Mouse (Mus musculus) myocyte (in vitro differentiated cells): ENCODE results near the gene Ank2. TPM values are rescaled to one million over a fixed set of nuclear protein-coding genes. Genes with fewer than 3 reads are reported as not detected.

ENCODE experiments used
- H3K27me3 ChIP-seq: one replicate; pipeline ENCODE4 v1.6.1; 2011; ENCODE audit not compliant: control insufficient read depth, insufficient read depth, insufficient read length
- H3K36me3 ChIP-seq: one replicate; pipeline ENCODE4 v1.6.1; 2011; ENCODE audit not compliant: control insufficient read depth, insufficient read depth
- H3K4me2 ChIP-seq: one replicate; pipeline ENCODE4 v1.6.1; 2011; ENCODE audit warnings: low read depth, control low read depth
- H3K4me3 ChIP-seq: one replicate; pipeline ENCODE4 v1.5.1; 2011; ENCODE audit warnings: mild to moderate bottlenecking, control low read depth, moderate library complexity
- H3K79me2 ChIP-seq: one replicate; pipeline ENCODE4 v1.6.1; 2011; ENCODE audit not compliant: control insufficient read depth, insufficient read depth
- H3ac ChIP-seq: one replicate; pipeline ENCODE4 v1.6.1; 2011; ENCODE audit not compliant: control insufficient read depth, insufficient read length
- CEBPB ChIP-seq: IDR thresholded peaks from 2 replicates; pipeline ENCODE4 v1.6.1; 2011; ENCODE audit warnings: mild to moderate bottlenecking, moderate library complexity; ENCODE audit not compliant: poor library complexity, insufficient read depth, severe bottlenecking
- E2F4 ChIP-seq: IDR thresholded peaks from one replicate; pipeline ENCODE4 v1.6.1; 2011; ENCODE audit warnings: mild to moderate bottlenecking, control low read depth, moderate library complexity; ENCODE audit not compliant: insufficient read depth
- MAX ChIP-seq: IDR thresholded peaks from one replicate; pipeline ENCODE4 v1.6.1; 2011; ENCODE audit warnings: low read depth, mild to moderate bottlenecking, control low read depth
- MYOD1 ChIP-seq, 3 experiments: IDR thresholded peaks; one replicate each; pipeline ENCODE4 v1.6.1; 2011; ENCODE audit warnings: control low read depth in 2 of 3, low read depth in 2 of 3, mild to moderate bottlenecking in 2 of 3, moderate library complexity in 1 of 3; ENCODE audit not compliant: insufficient read length in 2 of 3, control insufficient read depth in 1 of 3
- MYOG ChIP-seq, 3 experiments: IDR thresholded peaks; one replicate each; pipeline ENCODE4 v1.6.1; 2011; ENCODE audit warnings: control low read depth in 2 of 3, low read depth in 2 of 3, mild to moderate bottlenecking in 2 of 3; ENCODE audit not compliant: insufficient read length in 2 of 3, control insufficient read depth in 1 of 3, insufficient read depth in 1 of 3
- POLR2A ChIP-seq: IDR thresholded peaks from one replicate; pipeline ENCODE4 v1.6.1; 2011; ENCODE audit warnings: low read depth, mild to moderate bottlenecking, control low read depth, moderate library complexity; ENCODE audit not compliant: insufficient read length
- POLR2AphosphoS2 ChIP-seq: IDR thresholded peaks from one replicate; pipeline ENCODE4 v1.6.1; 2011; ENCODE audit warnings: low read depth, control low read depth; ENCODE audit not compliant: insufficient read length
- REST ChIP-seq: IDR thresholded peaks from one replicate; pipeline ENCODE4 v1.6.1; 2011; ENCODE audit warnings: mild to moderate bottlenecking, control low read depth, moderate library complexity; ENCODE audit not compliant: insufficient read depth, insufficient read length
- SRF ChIP-seq: IDR thresholded peaks from one replicate; pipeline ENCODE4 v1.6.1; 2011; ENCODE audit warnings: low read depth; ENCODE audit not compliant: control insufficient read depth, insufficient read length
- TCF12 ChIP-seq: IDR thresholded peaks from one replicate; pipeline ENCODE4 v1.6.1; 2011; ENCODE audit warnings: mild to moderate bottlenecking, control low read depth; ENCODE audit not compliant: poor library complexity, insufficient read depth, severe bottlenecking
- TCF3 ChIP-seq: IDR thresholded peaks from one replicate; pipeline ENCODE4 v1.6.1; 2011; ENCODE audit warnings: low read depth, control low read depth; ENCODE audit not compliant: insufficient read length
- USF1 ChIP-seq: IDR thresholded peaks from one replicate; pipeline ENCODE4 v1.6.1; 2011; ENCODE audit warnings: low read depth, mild to moderate bottlenecking, control low read depth, moderate library complexity
- polyA plus RNA-seq: library from polyadenylated mRNA; unstranded; fragments of >200 nt; fragmentation: generic; extraction: Trizol; gene quantifications from one replicate; pipeline ENCODE4 v1.2.1, GENCODE M21; 2012; ENCODE audit warnings: missing spikeins

Gene Ank2
- polyA plus RNA-seq, 1 experiment = 20.2 TPM

DNA sequence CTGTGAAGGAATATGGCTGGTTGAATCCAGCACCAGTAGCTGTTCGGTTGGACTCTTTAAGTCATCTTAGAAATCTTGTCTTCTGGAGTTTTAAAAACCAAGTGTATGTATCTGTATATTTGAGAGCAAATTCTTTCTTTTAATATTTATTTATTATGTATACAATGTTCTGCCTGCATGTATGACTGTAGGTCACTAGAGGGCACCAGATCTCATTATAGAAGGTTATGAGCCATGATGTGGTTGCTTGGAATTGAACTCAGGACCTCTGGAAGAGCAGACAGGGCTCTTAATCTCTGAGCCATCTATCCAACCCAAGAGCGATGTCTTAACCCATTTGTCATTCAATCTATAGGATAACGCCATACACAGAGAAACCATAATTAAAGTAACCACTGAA lies 312.9 kb downstream of the Ank2 start:
- Histone ChIP-seq H3K79me2 (no peaks in the 10 kb centered on the region), H3K27me3 (no peaks in the 10 kb centered on the region), H3ac (no peak overlapping the region), H3K4me2 (no peak overlapping the region), H3K36me3 (no peaks in the 10 kb centered on the region), H3K4me3 (no peak overlapping the region)
- no peak for TF ChIP-seq MYOD1 (IDR thresholded peaks at IDR 0.05; ENCODE audit: control insufficient read depth in 1 of 3, insufficient read length in 2 of 3, low read depth in 2 of 3)

DNA sequence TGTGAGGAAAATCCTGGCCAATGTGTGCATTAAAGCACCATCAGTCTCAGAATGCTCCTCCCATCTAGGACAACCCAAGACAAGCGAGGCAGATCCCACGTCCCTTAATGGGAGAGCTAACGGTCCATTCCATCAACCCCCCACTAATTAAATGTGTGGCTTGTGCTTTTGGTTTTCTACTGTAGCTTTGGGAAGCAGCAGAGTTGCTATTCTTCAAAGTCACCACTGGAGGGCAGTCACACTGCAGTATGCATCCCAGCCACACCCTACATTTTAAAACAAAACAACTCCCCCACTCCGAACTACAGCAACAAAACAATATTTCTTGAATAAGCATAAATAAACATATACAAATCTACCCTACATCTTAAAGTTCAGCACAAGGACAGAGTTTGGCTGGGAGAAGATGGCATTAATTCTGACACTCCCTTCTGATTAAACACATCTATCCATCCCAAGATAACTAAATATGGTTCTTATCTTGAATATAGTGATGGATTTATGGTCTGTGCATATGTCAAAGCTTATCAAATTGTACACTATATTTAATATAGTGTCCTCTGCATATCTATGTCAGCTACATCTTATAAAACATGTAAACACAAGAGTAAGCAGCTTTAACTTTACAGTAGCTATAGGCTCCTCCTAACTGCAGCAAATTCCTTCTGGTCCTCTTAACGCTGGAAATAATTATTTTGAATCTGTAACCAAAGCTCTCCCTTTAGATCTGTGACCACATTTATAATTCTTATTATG lies 315.0 kb downstream of the Ank2 start:
- no peaks in the 10 kb centered on the region for H3K36me3 ChIP-seq
- H3ac ChIP-seq = no peak overlapping the region
- H3K4me2 ChIP-seq = no peak overlapping the region
- no peak overlapping the region for H3K4me3 ChIP-seq
- no peaks in the 10 kb centered on the region for H3K79me2 ChIP-seq
- TF ChIP-seq TCF3 (no peak), MYOG (IDR thresholded peaks at IDR 0.05; ENCODE audit: control insufficient read depth in 1 of 3, insufficient read depth in 1 of 3, insufficient read length in 2 of 3, low read depth in 2 of 3) (no peak)
- no peaks in the 10 kb centered on the region for H3K27me3 ChIP-seq

DNA sequence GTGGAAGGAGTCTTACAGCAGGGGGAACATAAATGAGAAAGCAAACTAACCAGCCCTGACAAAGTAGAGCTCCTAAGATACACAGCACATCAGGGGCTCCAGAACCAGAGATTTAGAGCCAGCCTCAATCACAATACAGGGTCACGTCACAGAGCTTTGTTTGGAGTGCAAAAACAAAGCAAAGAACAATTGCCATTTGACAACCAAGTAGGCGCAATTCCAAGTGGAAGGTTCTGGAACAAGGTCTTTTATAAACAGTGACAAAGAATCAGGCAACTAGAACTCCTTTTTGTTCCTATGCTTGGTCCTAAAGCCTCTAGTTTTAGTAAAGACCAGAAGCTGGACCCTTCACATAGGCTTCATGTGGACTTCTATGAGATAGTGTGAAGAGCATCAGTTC lies 326.5 kb downstream of the Ank2 start:
- H3K36me3 ChIP-seq = no peaks in the 10 kb centered on the region
- no peaks in the 10 kb centered on the region for H3K79me2 ChIP-seq
- H3K4me2 ChIP-seq = no peak overlapping the region
- no peaks in the 10 kb centered on the region for H3K27me3 ChIP-seq
- TF ChIP-seq MYOD1 (IDR thresholded peaks at IDR 0.05; ENCODE audit: control insufficient read depth in 1 of 3, insufficient read length in 2 of 3, low read depth in 2 of 3) (no peak), TCF3 (no peak), MAX (no peak), MYOG (IDR thresholded peaks at IDR 0.05; ENCODE audit: control insufficient read depth in 1 of 3, insufficient read depth in 1 of 3, insufficient read length in 2 of 3, low read depth in 2 of 3) (no peak)
- no peak overlapping the region for H3K4me3 ChIP-seq
- no peak overlapping the region for H3ac ChIP-seq

DNA sequence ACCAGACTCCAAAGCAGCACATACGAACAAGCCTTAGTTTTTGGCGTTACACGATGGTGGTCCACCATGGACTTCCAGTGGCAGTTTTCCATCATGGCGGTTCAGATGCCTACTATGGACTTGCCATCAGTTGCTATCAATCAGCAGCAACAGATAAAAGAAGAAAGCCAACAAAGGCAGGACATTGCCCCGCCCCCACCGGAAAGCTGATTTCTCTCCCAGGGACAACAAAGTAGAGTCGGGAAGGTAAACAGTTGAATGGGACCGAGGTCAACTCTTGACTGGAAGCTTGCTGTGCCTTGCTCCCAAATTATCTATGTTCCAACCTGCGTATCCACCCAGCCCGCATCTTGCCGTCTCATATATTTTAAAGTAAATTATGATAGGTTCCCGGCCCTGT lies 328.9 kb downstream of the Ank2 start:
- Histone ChIP-seq H3K79me2 (no peaks in the 10 kb centered on the region), H3ac (no peak overlapping the region), H3K4me2 (no peak overlapping the region), H3K27me3 (no peaks in the 10 kb centered on the region), H3K4me3 (no peak overlapping the region), H3K36me3 (no peaks in the 10 kb centered on the region)
- TF ChIP-seq TCF3 = no peak
- TF ChIP-seq POLR2AphosphoS2 = no peak
- TF ChIP-seq SRF = no peak
- TF ChIP-seq E2F4 = no peak
- TF ChIP-seq MAX = no peak
- TF ChIP-seq USF1 = no peak
- no peak for TF ChIP-seq CEBPB
- TF ChIP-seq MYOD1 (IDR thresholded peaks at IDR 0.05; ENCODE audit: control insufficient read depth in 1 of 3, insufficient read length in 2 of 3, low read depth in 2 of 3) = no peak
- TF ChIP-seq MYOG (IDR thresholded peaks at IDR 0.05; ENCODE audit: control insufficient read depth in 1 of 3, insufficient read depth in 1 of 3, insufficient read length in 2 of 3, low read depth in 2 of 3) = no peak
- TF ChIP-seq POLR2A = no peak
- no peak for TF ChIP-seq REST
- TF ChIP-seq TCF12 = no peak

DNA sequence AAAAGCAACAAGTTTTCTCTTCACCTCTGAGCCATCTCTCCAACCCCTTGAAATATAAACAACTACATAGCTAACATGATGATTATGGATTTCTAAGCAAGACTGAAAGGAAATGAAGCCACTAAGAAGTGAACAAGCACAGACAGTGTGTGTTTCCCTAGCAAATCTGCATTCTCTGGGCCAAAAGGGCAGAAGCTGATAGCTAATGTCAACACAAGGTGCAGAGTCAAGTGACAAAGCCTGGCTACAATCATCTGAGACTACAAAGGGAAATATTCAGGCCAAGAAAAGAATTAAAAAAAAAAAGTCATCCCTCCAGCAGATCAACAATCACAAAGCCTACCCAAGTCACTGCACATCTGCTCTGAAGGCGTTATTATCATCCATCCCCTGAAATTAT lies 330.0 kb downstream of the Ank2 start:
- no peak overlapping the region for H3K4me2 ChIP-seq
- H3K4me3 ChIP-seq = no peak overlapping the region
- no peak overlapping the region for H3ac ChIP-seq
- H3K79me2 ChIP-seq = no peaks in the 10 kb centered on the region
- H3K27me3 ChIP-seq = no peaks in the 10 kb centered on the region
- H3K36me3 ChIP-seq = no peaks in the 10 kb centered on the region
- no peak for TF ChIP-seq MAX
- no peak for TF ChIP-seq POLR2A
- TF ChIP-seq USF1 = no peak
- no peak for TF ChIP-seq CEBPB

DNA sequence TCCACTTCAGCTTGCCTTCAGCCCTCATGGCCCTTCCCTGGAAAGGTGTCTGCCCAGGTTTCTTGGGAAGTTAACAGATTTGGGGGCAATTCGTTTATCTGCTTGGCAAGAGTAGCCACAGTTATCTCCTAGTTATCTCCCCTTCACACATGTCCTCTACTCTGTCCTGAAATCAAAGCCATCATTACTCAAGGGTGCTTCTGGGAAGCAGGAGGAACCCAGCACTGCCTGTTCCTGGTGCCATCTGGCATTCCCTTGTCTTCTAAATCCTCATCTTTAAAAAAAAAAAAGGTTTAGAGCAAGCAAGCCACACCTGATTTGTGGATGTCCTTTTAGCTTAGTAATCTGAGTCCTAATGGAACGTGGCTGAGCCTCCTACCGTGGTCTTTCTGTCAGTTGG lies 335.4 kb downstream of the Ank2 start:
- H3K4me3 ChIP-seq = no peak overlapping the region
- no peaks in the 10 kb centered on the region for H3K27me3 ChIP-seq
- H3ac ChIP-seq = no peak overlapping the region
- H3K4me2 ChIP-seq = no peak overlapping the region
- TF ChIP-seq REST (no peak), MAX (no peak), POLR2AphosphoS2 (no peak), POLR2A (no peak), SRF (no peak), MYOD1 (IDR thresholded peaks at IDR 0.05; ENCODE audit: control insufficient read depth in 1 of 3, insufficient read length in 2 of 3, low read depth in 2 of 3) (no peak), USF1 (no peak), CEBPB (no peak), MYOG (IDR thresholded peaks at IDR 0.05; ENCODE audit: control insufficient read depth in 1 of 3, insufficient read depth in 1 of 3, insufficient read length in 2 of 3, low read depth in 2 of 3) (no peak), E2F4 (no peak), TCF3 (no peak), TCF12 (no peak)
- H3K79me2 ChIP-seq = no peaks in the 10 kb centered on the region
- H3K36me3 ChIP-seq = no peaks in the 10 kb centered on the region
